Mouse (Mus musculus): ENCODE measurements at regions not wholly inside any gene's neighbourhood (a gene's known extent, or its start where the extent isn't known, plus 50 kb on each side); places are given as distances from the start of the nearest gene placed in this dataset.
"Not testable (repeated sequence)": the region's sequence is repeated elsewhere in the genome, so short reads cannot be mapped to it uniquely, and the experiment has no call there.

GRCm38 (mm10) chr10:16171251-16171650 is 1453.2 kb upstream of the Gje1 start:
- Histone ChIP-seq H3K4me1 (no peaks in the 10 kb centered on the region), H3K27me3 (no peaks in the 10 kb centered on the region), H3K9me3 (replicated peaks) (no peaks in the 10 kb centered on the region), H3K36me3 (ENCODE audit: poor library complexity, severe bottlenecking) (no peaks in the 10 kb centered on the region), H3K9ac (no peak overlapping the region), H3K4me2 (no peak overlapping the region), H3K27ac (no peak overlapping the region), H3K4me3 (no peak overlapping the region)
- ATAC-seq, result no peak
- WGBS, result 85% methylated on average over 4 of the region's 4 CpGs

DNA sequence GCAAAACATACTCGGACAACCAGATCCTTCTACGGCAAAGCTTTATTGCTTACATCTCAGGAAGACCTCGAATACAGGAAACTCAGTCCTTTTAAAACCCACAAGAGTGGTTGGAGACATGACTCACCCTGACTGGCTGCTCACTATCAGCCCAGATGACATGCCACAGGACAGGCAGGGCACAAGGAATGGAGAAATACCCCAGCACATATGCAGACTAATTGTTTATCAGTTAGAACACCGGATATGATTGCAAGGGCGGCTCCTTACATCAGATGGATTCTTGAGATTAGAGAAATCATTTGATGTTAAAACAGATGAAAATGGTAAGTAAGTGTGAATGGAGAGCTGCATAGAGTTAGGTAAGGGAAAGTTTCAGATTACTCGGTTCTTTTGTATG is 1441.5 kb upstream of the Gje1 start:
- not testable (repeated sequence) for H3K9me3 ChIP-seq (replicated peaks); H3K36me3 ChIP-seq (ENCODE audit: poor library complexity, severe bottlenecking); ATAC-seq; H3K4me2 ChIP-seq; H3K27ac ChIP-seq; H3K27me3 ChIP-seq; H3K4me3 ChIP-seq; H3K4me1 ChIP-seq; H3K9ac ChIP-seq
- WGBS, result 93% methylated on average over 6 of the region's 6 CpGs

- H3K27ac ChIP-seq, result no peak overlapping the region
- no peaks in the 10 kb centered on the region for H3K36me3 ChIP-seq (ENCODE audit: poor library complexity, severe bottlenecking)
- H3K27me3 ChIP-seq, result no peaks in the 10 kb centered on the region
- H3K9ac ChIP-seq, result no peak overlapping the region
- H3K4me1 ChIP-seq, result no peaks in the 10 kb centered on the region
- 87% methylated on average over 3 of the region's 3 CpGs for WGBS
- H3K4me3 ChIP-seq, result no peak overlapping the region
- ATAC-seq, result no peak
- no peak overlapping the region for H3K4me2 ChIP-seq
- H3K9me3 ChIP-seq (replicated peaks), result no peaks in the 10 kb centered on the region
Measured at GRCm38 (mm10) chr10:16158445-16158844, 1440.4 kb upstream of the Gje1 start.

DNA sequence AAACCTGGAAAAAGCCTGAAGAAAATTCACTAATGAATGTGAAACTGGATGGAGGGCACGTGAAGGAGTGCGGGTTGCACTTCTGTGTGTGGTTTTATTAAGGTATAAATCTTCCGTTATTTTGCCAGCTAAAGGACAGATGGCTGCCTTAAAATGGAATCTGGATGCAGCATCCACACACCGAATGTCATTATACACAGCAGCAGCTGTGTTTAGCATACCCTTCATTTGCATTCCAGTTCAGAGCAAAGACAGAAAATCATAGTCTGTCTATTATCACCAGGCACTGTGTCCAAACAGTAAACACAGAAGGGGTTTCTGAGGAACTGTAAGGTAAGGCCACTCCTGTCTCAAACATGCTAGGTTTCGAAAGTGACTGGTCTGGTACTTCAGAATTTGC is 1438.9 kb upstream of the Gje1 start:
- H3K4me1 ChIP-seq, result no peaks in the 10 kb centered on the region
- H3K9me3 ChIP-seq (replicated peaks), result no peaks in the 10 kb centered on the region
- no peak overlapping the region for H3K4me3 ChIP-seq
- H3K9ac ChIP-seq, result no peak overlapping the region
- 55% methylated on average over 5 of the region's 5 CpGs for WGBS
- no peak overlapping the region for H3K4me2 ChIP-seq
- H3K27ac ChIP-seq, result peak overlapping the region; percentile 19; the same call in 1 of the 2 replicates
- H3K27me3 ChIP-seq, result no peaks in the 10 kb centered on the region
- no peaks in the 10 kb centered on the region for H3K36me3 ChIP-seq (ENCODE audit: poor library complexity, severe bottlenecking)
- ATAC-seq, result peak; percentile 87

- Histone ChIP-seq H3K4me1 (no peaks in the 10 kb centered on the region), H3K4me3 (no peak overlapping the region), H3K9me3 (replicated peaks) (no peaks in the 10 kb centered on the region), H3K36me3 (ENCODE audit: poor library complexity, severe bottlenecking) (no peaks in the 10 kb centered on the region), H3K27ac (no peak overlapping the region), H3K4me2 (no peak overlapping the region), H3K27me3 (no peaks in the 10 kb centered on the region), H3K9ac (no peak overlapping the region)
- WGBS, result 98% methylated on average over 3 of the region's 3 CpGs
- ATAC-seq, result no peak
Measured at GRCm38 (mm10) chr10:16148991-16149390, 1431.0 kb upstream of the Gje1 start.

DNA sequence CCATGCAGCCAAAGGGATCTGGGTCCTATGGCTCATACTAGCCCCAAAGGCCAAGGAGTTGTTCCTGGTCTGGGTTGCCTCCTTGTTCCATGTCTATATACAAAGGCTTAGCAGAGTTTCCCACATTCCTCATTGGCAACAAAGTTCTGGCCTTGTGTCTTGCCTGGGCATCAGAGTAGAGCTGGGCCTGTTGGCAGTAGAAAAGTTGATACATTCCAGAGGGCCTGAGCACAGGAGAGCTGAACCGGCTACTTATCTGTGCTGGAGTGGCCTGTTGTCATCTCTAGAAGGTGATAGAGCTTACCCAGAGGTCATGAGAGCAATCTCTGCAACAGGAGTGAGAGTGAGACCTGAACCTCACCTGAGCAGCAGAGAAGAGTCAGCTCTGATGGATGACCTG is 1427.4 kb upstream of the Gje1 start:
- H3K4me3 ChIP-seq, result no peak overlapping the region
- H3K9ac ChIP-seq, result no peak overlapping the region
- no peak overlapping the region for H3K27ac ChIP-seq
- no peaks in the 10 kb centered on the region for H3K27me3 ChIP-seq
- no peaks in the 10 kb centered on the region for H3K4me1 ChIP-seq
- no peak overlapping the region for H3K4me2 ChIP-seq
- no peak for ATAC-seq
- no peaks in the 10 kb centered on the region for H3K9me3 ChIP-seq (replicated peaks)
- 93% methylated on average over 1 of the region's 1 CpGs for WGBS
- H3K36me3 ChIP-seq (ENCODE audit: poor library complexity, severe bottlenecking), result no peaks in the 10 kb centered on the region

GRCm38 (mm10) chr10:16123902-16124301 is 1405.9 kb upstream of the Gje1 start:
- Histone ChIP-seq H3K4me2 (no peak overlapping the region), H3K36me3 (ENCODE audit: poor library complexity, severe bottlenecking) (no peaks in the 10 kb centered on the region), H3K4me1 (no peaks in the 10 kb centered on the region), H3K27ac (no peak overlapping the region), H3K9me3 (replicated peaks) (no peaks in the 10 kb centered on the region), H3K9ac (no peak overlapping the region), H3K4me3 (no peak overlapping the region), H3K27me3 (no peaks in the 10 kb centered on the region)
- 57% methylated on average over 2 of the region's 2 CpGs for WGBS
- ATAC-seq, result peak; percentile 81

- no peaks in the 10 kb centered on the region for H3K9me3 ChIP-seq (replicated peaks)
- H3K27me3 ChIP-seq, result no peaks in the 10 kb centered on the region
- no peak overlapping the region for H3K27ac ChIP-seq
- no peaks in the 10 kb centered on the region for H3K36me3 ChIP-seq (ENCODE audit: poor library complexity, severe bottlenecking)
- WGBS, result 89% methylated on average over 3 of the region's 3 CpGs
- H3K4me3 ChIP-seq, result no peak overlapping the region
- ATAC-seq, result no peak
- no peak overlapping the region for H3K9ac ChIP-seq
- H3K4me1 ChIP-seq, result no peaks in the 10 kb centered on the region
- H3K4me2 ChIP-seq, result no peak overlapping the region
Measured at GRCm38 (mm10) chr10:16088210-16088609, 1370.2 kb upstream of the Gje1 start.

GRCm38 (mm10) chr10:16053008-16053407 is 1335.0 kb upstream of the Gje1 start:
- WGBS, result under 1% methylated on average over 5 of the region's 5 CpGs
- no peaks in the 10 kb centered on the region for H3K27me3 ChIP-seq
- H3K4me3 ChIP-seq, result no peak overlapping the region
- H3K4me2 ChIP-seq, result no peak overlapping the region
- H3K36me3 ChIP-seq (ENCODE audit: poor library complexity, severe bottlenecking), result no peaks in the 10 kb centered on the region
- no peak overlapping the region for H3K27ac ChIP-seq
- H3K9me3 ChIP-seq (replicated peaks), result no peaks in the 10 kb centered on the region
- no peak overlapping the region for H3K9ac ChIP-seq
- peaks cover 6% of the 10 kb centered on the region; the same call in 1 of the 2 replicates for H3K4me1 ChIP-seq
- peak; percentile 92 for ATAC-seq

- Histone ChIP-seq H3K4me3 (no peak overlapping the region), H3K36me3 (ENCODE audit: poor library complexity, severe bottlenecking) (no peaks in the 10 kb centered on the region), H3K27me3 (no peaks in the 10 kb centered on the region), H3K27ac (no peak overlapping the region), H3K4me2 (no peak overlapping the region), H3K9me3 (replicated peaks) (no peaks in the 10 kb centered on the region), H3K9ac (no peak overlapping the region), H3K4me1 (peaks cover 6% of the 10 kb centered on the region; the same call in 1 of the 2 replicates)
- ATAC-seq, result peak; percentile 90
- 7% methylated on average over 2 of the region's 2 CpGs for WGBS
Measured at GRCm38 (mm10) chr10:16052463-16052889, 1334.5 kb upstream of the Gje1 start.

- no peak for ATAC-seq
- 87% methylated on average over 2 of the region's 2 CpGs for WGBS
- no peak overlapping the region for H3K9ac ChIP-seq
Measured at GRCm38 (mm10) chr10:16036255-16036654, 1318.2 kb upstream of the Gje1 start.

DNA sequence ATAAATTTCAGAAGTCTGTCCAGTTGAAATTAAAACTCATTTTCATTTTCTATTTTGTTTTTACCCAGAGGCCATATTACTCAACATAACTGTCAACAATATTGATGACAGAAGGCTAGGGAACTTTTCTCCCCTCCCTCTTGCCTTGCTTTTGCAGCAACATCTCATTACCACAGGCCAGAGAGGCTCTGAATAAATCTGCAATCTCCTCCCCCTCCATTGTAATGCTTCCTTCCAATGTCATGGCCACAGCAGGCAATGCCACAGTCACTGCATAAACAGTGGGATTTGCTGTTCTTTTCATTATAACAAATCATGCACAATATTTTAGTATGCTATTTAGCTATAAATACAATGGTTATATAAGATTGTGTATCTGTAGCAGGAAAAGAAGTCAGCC is 1315.1 kb upstream of the Gje1 start:
- Histone ChIP-seq H3K36me3 (ENCODE audit: poor library complexity, severe bottlenecking) (no peaks in the 10 kb centered on the region), H3K27me3 (no peaks in the 10 kb centered on the region), H3K9ac (no peak overlapping the region), H3K9me3 (replicated peaks) (no peaks in the 10 kb centered on the region), H3K4me1 (no peaks in the 10 kb centered on the region), H3K27ac (no peak overlapping the region), H3K4me3 (no peak overlapping the region), H3K4me2 (no peak overlapping the region)
- no peak for ATAC-seq

More at GRCm38 (mm10) chr10:16036255-16036654, 1318.2 kb upstream of the Gje1 start:
- H3K9me3 ChIP-seq (replicated peaks), result no peaks in the 10 kb centered on the region
- H3K27ac ChIP-seq, result no peak overlapping the region
- H3K4me1 ChIP-seq, result no peaks in the 10 kb centered on the region
- no peak overlapping the region for H3K4me3 ChIP-seq
- no peaks in the 10 kb centered on the region for H3K36me3 ChIP-seq (ENCODE audit: poor library complexity, severe bottlenecking)
- no peaks in the 10 kb centered on the region for H3K27me3 ChIP-seq
- no peak overlapping the region for H3K4me2 ChIP-seq

GRCm38 (mm10) chr10:16030802-16031201 is 1312.8 kb upstream of the Gje1 start:
- Histone ChIP-seq H3K9me3 (replicated peaks) (no peaks in the 10 kb centered on the region), H3K27ac (no peak overlapping the region), H3K27me3 (no peaks in the 10 kb centered on the region), H3K9ac (no peak overlapping the region), H3K4me1 (no peaks in the 10 kb centered on the region), H3K4me3 (no peak overlapping the region), H3K4me2 (no peak overlapping the region), H3K36me3 (ENCODE audit: poor library complexity, severe bottlenecking) (no peaks in the 10 kb centered on the region)
- 0 out of 2 replicates have a peak, but pooled peaks have one; percentile 50 for ATAC-seq
- 68% methylated on average over 2 of the region's 2 CpGs for WGBS

Data from forebrain, embryonic 13.5 days (tissue).